16 mouse cellular contexts compared by ENCODE assay signal in genomic region chr5:61240498-61240897, GRCm38 (mm10).
"Had no signal": no experiment of that assay in that cellular context is flagged by ENCODE, and none has a peak within 500 bp of the region (broad histone marks: within the 10 kb centered on the region; RNA-seq: fewer than 3 reads in every experiment).

No protein-coding gene starts in this region.

- H3K4me2 ChIP-seq: limb, embryonic 13.5 days; liver, embryonic 13.5 days; midbrain, embryonic 11.5 days had no signal

- H3K4me3 ChIP-seq: limb, embryonic 10.5 days; limb, embryonic 13.5 days; liver, embryonic 13.5 days had no signal

- DNase-seq: kidney, postnatal 14 days; kidney, postnatal 4 days; liver; liver, embryonic 13.5 days; lung, adult 2 months; lung, postnatal 14 days; lung, postnatal 4 days; midbrain, embryonic 14.5 days; right cerebral cortex, postnatal 4 days; thymus, adult 2 months; thymus, postnatal 14 days; thymus, postnatal 4 days had no signal

- H3K4me1 ChIP-seq: limb, embryonic 10.5 days; limb, embryonic 13.5 days; liver, embryonic 13.5 days had no signal

- H3K36me3 ChIP-seq: limb, embryonic 10.5 days; limb, embryonic 13.5 days; liver, embryonic 13.5 days had no signal

- H3K27ac ChIP-seq: limb, embryonic 10.5 days; limb, embryonic 13.5 days; liver, embryonic 13.5 days; stomach, postnatal 0 days had no signal

- H3K27me3 ChIP-seq: limb, embryonic 13.5 days; liver, embryonic 13.5 days had no signal

- H3K9ac ChIP-seq: limb, embryonic 13.5 days; liver, embryonic 13.5 days had no signal

- H3K9me3 ChIP-seq: limb, embryonic 10.5 days; limb, embryonic 13.5 days; liver, embryonic 13.5 days had no signal
